Mouse (Mus musculus) forelimb bud, embryonic 11.5 days (tissue): ENCODE measurements around the gene Helt.
A peak's percentile ranks its signal among the peaks of the same experiment; 100 is the strongest.
"Not testable (repeated sequence)": the region's sequence is repeated elsewhere in the genome, so short reads cannot be mapped to it uniquely, and the experiment has no call there.

Source experiments
- DNase-seq: peaks from one replicate; pipeline ENCODE4 v3.0.0-alpha.2; 2012; ENCODE audit warnings: low read depth, low spot score

Gene Helt

DNA sequence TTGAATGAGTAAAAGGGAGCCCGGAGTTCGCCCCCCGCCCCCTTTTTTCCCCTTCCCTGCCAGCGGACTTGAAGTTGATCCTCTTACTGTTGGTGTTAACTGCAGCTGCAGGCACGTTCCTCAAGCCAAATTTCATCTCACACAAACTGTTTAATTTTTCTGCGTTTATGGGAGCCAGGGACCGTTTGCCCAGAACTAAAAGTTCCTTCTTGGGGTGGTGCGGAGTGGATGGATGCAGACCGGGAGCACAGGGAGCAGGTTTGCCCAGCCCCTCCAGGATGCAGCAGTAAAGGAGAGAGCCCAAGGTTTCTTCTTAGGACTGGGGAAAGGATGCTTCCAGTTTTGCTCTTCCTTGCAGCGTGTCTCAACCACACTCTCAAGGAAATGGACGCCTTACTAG is 2.1 kb upstream of the Helt start:
- DNase-seq, result no peak

- DNase-seq, result no peak
These were observed 1.5 kb upstream of the Helt start for GRCm38 (mm10) chr8:46295951-46296350.

GRCm38 (mm10) chr8:46295101-46295534 is 647 bp upstream of the Helt start:
- DNase-seq, result no peak

DNA sequence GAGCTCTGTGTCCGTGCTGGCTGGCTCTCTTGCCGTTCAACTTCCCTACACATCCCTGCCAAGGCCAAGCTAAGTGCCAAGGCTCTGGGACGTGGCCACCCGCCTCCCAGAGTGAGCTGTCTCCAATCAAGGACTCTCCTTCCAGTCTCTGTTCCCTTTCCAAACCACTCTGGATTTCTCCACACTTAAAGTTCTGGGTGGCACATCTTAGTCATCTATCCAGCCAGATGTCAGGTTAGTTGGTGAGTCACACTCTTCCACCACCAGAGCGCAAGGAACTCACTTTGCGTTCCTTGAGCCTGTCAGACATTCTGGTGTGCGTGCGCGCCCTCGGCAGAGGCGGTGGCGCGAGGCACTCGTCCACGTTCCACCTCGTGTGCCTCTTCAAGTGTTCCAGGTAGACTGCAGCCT is 725 bp downstream of the Helt start:
- DNase-seq, result no peak

DNA sequence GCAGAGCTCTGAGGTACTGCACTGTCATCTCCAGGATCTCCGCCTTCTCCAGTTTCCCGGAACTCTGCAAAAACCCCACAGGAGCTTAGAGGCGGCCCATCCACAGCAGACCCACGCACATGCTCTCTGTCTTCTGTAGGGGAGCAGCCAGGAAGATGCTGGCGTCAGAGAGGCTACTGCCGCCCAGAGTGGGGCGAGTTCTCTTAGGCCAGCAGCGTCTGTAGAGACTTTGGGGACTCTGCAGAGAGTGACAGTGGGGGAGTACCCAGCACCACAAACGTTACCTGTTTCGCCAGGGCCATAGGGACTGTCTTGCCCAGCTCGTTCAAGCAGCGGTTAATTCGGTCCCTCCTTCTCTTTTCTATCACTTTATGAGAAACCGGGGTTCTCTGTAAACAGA is 1.3 kb downstream of the Helt start:
- DNase-seq, result no peak

GRCm38 (mm10) chr8:46291931-46292675 is 2.4 kb downstream of the Helt start:
- no peak for DNase-seq

DNA sequence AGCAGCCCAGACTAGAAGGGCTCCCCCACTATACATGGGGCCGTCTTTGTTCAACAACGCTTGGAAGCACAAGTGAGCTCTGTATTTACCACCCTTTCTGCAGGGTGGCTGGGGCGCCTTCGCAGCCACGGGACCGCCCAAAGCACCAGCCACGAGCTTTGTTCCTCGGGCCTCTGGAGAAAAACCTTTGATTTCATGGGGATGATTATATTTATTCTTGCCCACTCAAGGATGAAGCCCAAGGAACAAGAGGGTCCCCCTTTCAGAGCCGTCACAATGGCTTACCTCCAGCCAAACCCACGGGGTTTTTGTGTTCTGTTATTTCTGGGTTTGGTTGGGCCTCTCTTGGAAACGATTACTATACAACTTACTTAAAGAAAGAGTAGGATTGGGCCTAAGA is 5.2 kb downstream of the Helt start:
- DNase-seq, result no peak

- no peak for DNase-seq
These were observed 6.5 kb downstream of the Helt start for GRCm38 (mm10) chr8:46288021-46288420.

GRCm38 (mm10) chr8:46285980-46286379 is 8.5 kb downstream of the Helt start:
- DNase-seq, result no peak

- peak; percentile 57 for DNase-seq
These were observed 12.9 kb downstream of the Helt start for GRCm38 (mm10) chr8:46281536-46281935.

- DNase-seq, result no peak
These were observed 17.5 kb downstream of the Helt start for GRCm38 (mm10) chr8:46276939-46277338.

DNA sequence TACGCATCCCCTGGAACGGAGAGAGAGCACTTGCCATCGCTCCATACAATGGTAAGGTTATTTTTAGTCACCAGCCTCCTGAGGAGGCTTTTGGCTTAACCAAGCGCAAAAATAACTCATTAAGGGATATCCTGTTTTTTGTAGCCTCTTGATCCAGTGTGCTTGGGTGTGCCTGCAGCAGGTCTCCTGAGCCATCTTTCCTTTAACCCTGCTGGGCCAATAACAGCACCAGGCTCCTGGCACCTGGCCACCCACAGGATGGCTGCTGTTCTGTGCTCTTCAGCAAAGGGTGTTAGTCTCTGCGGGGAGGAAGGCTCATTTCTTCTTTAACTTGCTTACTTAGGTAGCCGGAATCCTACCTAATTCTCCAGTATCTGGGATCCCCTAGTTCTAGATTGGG is 23.7 kb downstream of the Helt start:
- DNase-seq, result no peak

DNA sequence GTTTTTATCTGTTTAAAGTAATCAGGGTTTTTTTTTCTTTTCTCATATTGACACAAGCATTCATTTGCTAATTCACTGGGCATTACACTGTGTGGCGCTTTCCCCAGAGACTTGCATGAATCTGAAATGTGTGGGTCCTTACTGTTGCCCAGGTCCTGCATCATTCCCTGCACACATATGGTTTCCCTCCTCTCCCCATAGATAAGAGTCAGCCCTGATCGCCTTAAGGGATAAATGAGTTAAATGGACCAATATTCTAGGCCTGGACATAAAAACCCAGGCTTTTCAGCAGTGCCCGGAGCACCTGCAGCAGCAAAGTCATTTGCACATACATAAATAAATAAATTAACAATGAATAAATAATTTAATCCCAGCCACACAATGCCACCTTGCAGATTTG is 24.3 kb downstream of the Helt start:
- no peak for DNase-seq

DNA sequence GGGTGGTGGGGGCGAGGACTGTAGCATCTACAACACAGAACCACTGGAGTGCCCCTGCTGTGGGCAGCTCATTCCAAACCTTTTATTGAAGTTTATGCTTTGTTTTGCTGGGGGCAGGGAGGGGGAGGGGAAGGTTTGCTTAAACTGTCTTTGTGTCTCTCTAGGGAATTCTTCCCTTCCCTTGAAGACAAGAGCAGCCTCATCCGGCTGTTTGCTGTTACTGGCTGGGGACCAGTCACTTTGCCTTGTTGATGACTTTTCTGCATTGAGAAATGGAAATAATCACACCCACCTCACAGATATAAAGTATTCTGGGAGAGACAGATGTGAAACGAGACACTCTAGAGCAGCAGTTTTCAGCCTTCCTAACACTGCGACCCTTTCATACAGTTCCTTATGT is 27.7 kb downstream of the Helt start:
- DNase-seq, result no peak

- DNase-seq, result not testable (repeated sequence)
These were observed 30.3 kb downstream of the Helt start for GRCm38 (mm10) chr8:46264206-46264605.

- no peak for DNase-seq
These were observed 36.4 kb downstream of the Helt start for GRCm38 (mm10) chr8:46257921-46258682.

DNA sequence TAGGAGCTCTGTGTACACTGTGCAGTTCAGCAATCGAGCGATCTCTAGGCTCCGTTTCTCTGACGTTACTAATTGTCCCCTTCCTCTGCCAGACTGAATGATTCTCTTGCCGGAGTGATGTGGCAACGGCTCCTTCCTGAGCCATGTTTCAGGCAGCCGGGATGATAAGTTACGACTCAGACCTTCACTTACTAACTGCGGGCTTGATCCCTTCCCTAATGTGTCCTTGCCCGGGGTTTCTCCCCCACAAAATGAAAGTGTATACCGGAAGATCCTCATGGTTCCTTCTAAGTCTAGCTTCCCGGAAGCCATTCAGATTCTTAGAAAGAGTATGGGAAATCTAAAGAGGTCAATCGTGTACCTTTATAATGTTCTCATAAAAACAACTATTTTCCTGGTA is 42.0 kb downstream of the Helt start:
- DNase-seq, result no peak

GRCm38 (mm10) chr8:46251561-46251960 is 42.9 kb downstream of the Helt start:
- DNase-seq, result peak; percentile 18

- no peak for DNase-seq
These were observed 48.1 kb downstream of the Helt start for GRCm38 (mm10) chr8:46246346-46246745.

DNA sequence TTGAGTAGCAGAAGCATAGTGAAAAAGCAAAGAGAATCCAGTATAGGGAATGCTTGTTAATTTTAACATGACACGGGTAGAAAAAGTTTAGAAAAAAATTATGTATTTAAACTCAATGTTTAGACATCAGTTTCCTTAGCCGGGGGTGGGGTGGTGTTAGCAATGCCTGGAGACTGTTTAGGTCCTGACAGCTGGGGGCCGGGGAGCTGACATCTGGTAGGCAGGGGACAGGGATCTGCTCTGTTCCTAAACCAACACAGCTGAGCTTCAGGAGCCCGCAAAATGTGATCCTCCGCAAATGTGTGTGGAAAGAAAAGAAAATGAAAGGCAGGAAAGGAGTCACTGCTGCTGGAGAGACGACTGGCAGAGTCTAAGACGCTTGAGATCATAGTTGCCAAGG is 51.5 kb downstream of the Helt start:
- no peak for DNase-seq
